8 mouse cellular contexts compared by ENCODE assay signal in genomic region chr13:113515162-113515600, GRCm38 (mm10).
DNase-seq lines count a peak whose midpoint lies in the region; ATAC-seq lines count a peak whose summit lies in the region.

No protein-coding gene starts in this region.

- no peak for DNase-seq in heart, embryonic 10.5 days (ENCODE audit: low spot score)
- no peak for DNase-seq in heart, adult 8-10 months (ENCODE audit: low spot score)
- DNase-seq in Muller cell, postnatal 12 days (ENCODE audit: inconsistent ontology term) = peak; percentile 37
- peak; percentile 24 for DNase-seq in embryonic facial prominence, embryonic 10.5 days (ENCODE audit: low spot score)
- no peak for DNase-seq in MN1 (ENCODE audit: low spot score)
- no peak for DNase-seq in ovary, postnatal 10 days (ENCODE audit: low spot score)

- H3K4me1 ChIP-seq in heart, embryonic 10.5 days = peaks cover 4% of the 10 kb centered on the region; the same call in 1 of the 2 replicates
- H3K4me1 ChIP-seq in embryonic facial prominence, embryonic 10.5 days = 0 out of 2 replicates have a peak, but pooled peaks cover 6% of the 10 kb centered on the region
- H3K4me1 ChIP-seq in intestine, embryonic 16.5 days (ENCODE audit: control insufficient read depth, insufficient read depth, low read length) = peaks cover 8% of the 10 kb centered on the region; the same call in 1 of the 2 replicates

- H3K36me3 ChIP-seq in heart, embryonic 10.5 days = no peaks in the 10 kb centered on the region
- H3K36me3 ChIP-seq in embryonic facial prominence, embryonic 10.5 days (replicated peaks) = no peaks in the 10 kb centered on the region
- H3K36me3 ChIP-seq in intestine, embryonic 16.5 days (ENCODE audit: control insufficient read depth, insufficient read depth, low read length) = no peaks in the 10 kb centered on the region

- peak overlapping the region; percentile 67 for H3K27ac ChIP-seq in heart, embryonic 10.5 days
- H3K27ac ChIP-seq in embryonic facial prominence, embryonic 10.5 days (replicated peaks) = no peak overlapping the region
- H3K27ac ChIP-seq in intestine, embryonic 16.5 days (ENCODE audit: low read length) = peak overlapping the region; percentile 66

- WGBS in heart, embryonic 10.5 days = 29% methylated on average over 7 of the region's 7 CpGs
- WGBS in embryonic facial prominence, embryonic 10.5 days = 40% methylated on average over 7 of the region's 7 CpGs
- 30% methylated on average over 7 of the region's 7 CpGs for WGBS in intestine, embryonic 16.5 days

- H3K9ac ChIP-seq in intestine, embryonic 16.5 days (ENCODE audit: low read depth, low read length) = no peak overlapping the region

- H3K4me3 ChIP-seq in heart, embryonic 10.5 days = no peak overlapping the region
- no peak overlapping the region for H3K4me3 ChIP-seq in embryonic facial prominence, embryonic 10.5 days
- H3K4me3 ChIP-seq in intestine, embryonic 16.5 days (ENCODE audit: low read length) = no peak overlapping the region

- no peaks in the 10 kb centered on the region for H3K9me3 ChIP-seq in heart, embryonic 10.5 days
- 0 out of 2 replicates have a peak, but pooled peaks cover 2% of the 10 kb centered on the region for H3K9me3 ChIP-seq in embryonic facial prominence, embryonic 10.5 days
- H3K9me3 ChIP-seq in intestine, embryonic 16.5 days (ENCODE audit: control insufficient read depth, low read length) = no peaks in the 10 kb centered on the region

- ATAC-seq in intestine, embryonic 16.5 days = peak; percentile 69
- peak; percentile 97 for ATAC-seq in megakaryocyte progenitor cell, adult 5-6 weeks (replicated peaks; ENCODE audit: poor library complexity)

- no peaks in the 10 kb centered on the region for H3K27me3 ChIP-seq in heart, embryonic 10.5 days (ENCODE audit: insufficient read depth, poor library complexity, severe bottlenecking)
- H3K27me3 ChIP-seq in embryonic facial prominence, embryonic 10.5 days (replicated peaks; ENCODE audit: low read depth, poor library complexity, severe bottlenecking) = no peaks in the 10 kb centered on the region
- no peaks in the 10 kb centered on the region for H3K27me3 ChIP-seq in intestine, embryonic 16.5 days (replicated peaks; ENCODE audit: control insufficient read depth, insufficient read depth, low read length)

- no peak overlapping the region for H3K4me2 ChIP-seq in intestine, embryonic 16.5 days (ENCODE audit: low read depth, low read length)

Comparison
In these comparisons a context has a peak if more than half of its experiments do, and no peak if none do; other contexts are left out.
1. DNase-seq: peak in Muller cell, postnatal 12 days (single experiment) and embryonic facial prominence, embryonic 10.5 days (single experiment); none in heart, embryonic 10.5 days (single experiment), heart, adult 8-10 months (single experiment), MN1 (single experiment) and ovary, postnatal 10 days (single experiment).